Mouse (Mus musculus): ENCODE results near the gene Htr2b. TPM values are rescaled to one million over a fixed set of nuclear protein-coding genes. Genes with fewer than 3 reads are reported as not detected.
A peak's percentile ranks its signal among the peaks of the same experiment; 100 is the strongest.

Htr2b gene
- polyA plus RNA-seq, 1 experiment from 2014 or later, result 0.41 TPM

DNA sequence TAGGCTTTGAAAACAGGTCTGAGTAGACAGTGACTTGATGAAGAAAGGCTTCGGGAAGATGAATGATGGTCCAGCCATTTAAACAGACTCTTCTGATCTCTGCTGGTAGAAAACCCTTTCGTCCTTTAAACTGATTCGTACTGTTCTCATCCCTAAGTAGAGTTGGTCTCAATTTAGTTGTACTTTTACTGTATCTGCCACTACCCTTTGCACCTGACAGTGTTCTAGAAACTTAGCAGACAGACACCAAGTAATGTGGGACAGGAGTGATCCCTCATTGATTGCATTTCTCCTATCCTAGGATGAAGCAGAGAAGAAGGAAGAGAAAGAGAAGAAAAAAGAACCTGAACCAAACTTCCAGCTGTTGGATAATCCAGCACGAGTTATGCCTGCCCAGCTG lies 21.6 kb upstream of the Htr2b start, which contains the start of gene Gm21972:
Gm21972 (plus strand) TSS at position 301 of the 400 bp plus-strand sequence.
- Histone ChIP-seq H3K9ac (ENCODE audit: low read length) (no peak within 1 kb of the TSS), H3K27ac (ENCODE audit: low read depth, low read length) (no peak within 1 kb of the TSS), H3K4me1 (ENCODE audit: control insufficient read depth, insufficient read depth, low read length) (no peaks in the 10 kb centered on the region), H3K4me3 (ENCODE audit: low read depth, low read length) (no peak within 1 kb of the TSS), H3K27me3 (replicated peaks; ENCODE audit: control insufficient read depth, insufficient read depth, low read length) (no peaks in the 10 kb centered on the region), H3K36me3 (ENCODE audit: control insufficient read depth, insufficient read depth, low read length) (peaks cover 82% of the 10 kb centered on the region), H3K4me2 (ENCODE audit: low read length) (no peak within 1 kb of the TSS), H3K9me3 (replicated peaks; ENCODE audit: control insufficient read depth, low read length) (no peaks in the 10 kb centered on the region)
- ATAC-seq (no peak), DNase-seq (ENCODE audit: low spot score) (no peak)
- WGBS, result 95% methylated on average over 4 of the region's 4 CpGs

DNA sequence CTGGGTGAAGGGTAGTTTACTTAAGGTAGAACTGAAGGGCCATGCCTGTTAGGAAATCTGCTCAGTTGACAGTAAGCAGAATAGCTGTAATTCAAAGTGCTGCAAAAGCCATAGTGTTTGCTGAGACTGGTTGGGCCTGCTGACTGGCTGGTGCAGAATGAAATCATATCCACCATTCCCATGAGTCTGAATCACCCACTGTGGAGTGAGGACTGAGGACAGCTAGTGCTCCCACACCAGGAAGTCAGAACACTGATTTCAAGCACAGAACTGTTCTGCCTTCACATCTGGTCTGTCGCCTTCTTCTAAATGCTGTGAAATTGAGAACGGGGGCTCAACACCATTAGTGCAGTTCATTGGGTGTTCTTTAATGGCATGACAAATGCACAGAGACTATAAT lies 14.3 kb upstream of the Htr2b start:
- no peaks in the 10 kb centered on the region for H3K4me1 ChIP-seq (ENCODE audit: control insufficient read depth, insufficient read depth, low read length)
- DNase-seq (ENCODE audit: low spot score) (no peak), ATAC-seq (no peak)
- no peak overlapping the region for H3K4me2 ChIP-seq (ENCODE audit: low read length)
- peaks cover 64% of the 10 kb centered on the region for H3K36me3 ChIP-seq (ENCODE audit: control insufficient read depth, insufficient read depth, low read length)
- no peaks in the 10 kb centered on the region for H3K27me3 ChIP-seq (replicated peaks; ENCODE audit: control insufficient read depth, insufficient read depth, low read length)
- no peak overlapping the region for H3K9ac ChIP-seq (ENCODE audit: low read length)
- H3K9me3 ChIP-seq (replicated peaks; ENCODE audit: control insufficient read depth, low read length), result no peaks in the 10 kb centered on the region
- no peak overlapping the region for H3K4me3 ChIP-seq (ENCODE audit: low read depth, low read length)
- WGBS, result 96% methylated on average over 2 of the region's 2 CpGs
- H3K27ac ChIP-seq (ENCODE audit: low read depth, low read length), result no peak overlapping the region

DNA sequence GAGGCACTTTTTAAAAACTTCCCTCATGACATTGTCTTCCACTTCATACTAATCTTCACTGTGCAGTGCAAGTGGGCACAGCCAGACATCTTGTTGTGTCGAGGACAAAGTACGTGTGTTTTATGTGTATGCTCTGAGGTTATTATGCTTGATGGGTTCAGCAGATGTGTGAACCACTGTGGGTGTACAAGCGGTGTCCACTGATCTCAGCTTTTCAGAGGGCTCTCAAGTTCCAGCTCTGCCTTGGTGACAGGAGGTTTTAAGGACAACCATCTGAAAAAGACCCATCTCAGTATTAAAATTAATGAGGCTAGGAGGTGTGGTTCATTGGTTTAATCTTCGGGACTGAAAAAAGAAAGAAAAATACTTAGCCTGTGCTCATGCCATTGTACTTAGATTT lies 7.8 kb upstream of the Htr2b start:
- no peak for ATAC-seq
- peaks cover 44% of the 10 kb centered on the region for H3K36me3 ChIP-seq (ENCODE audit: control insufficient read depth, insufficient read depth, low read length)
- H3K4me2 ChIP-seq (ENCODE audit: low read length), result no peak overlapping the region
- no peak overlapping the region for H3K4me3 ChIP-seq (ENCODE audit: low read depth, low read length)
- no peak for DNase-seq (ENCODE audit: low spot score)
- no peaks in the 10 kb centered on the region for H3K27me3 ChIP-seq (replicated peaks; ENCODE audit: control insufficient read depth, insufficient read depth, low read length)
- WGBS, result 88% methylated on average over 4 of the region's 4 CpGs
- H3K9me3 ChIP-seq (replicated peaks; ENCODE audit: control insufficient read depth, low read length), result no peaks in the 10 kb centered on the region
- no peaks in the 10 kb centered on the region for H3K4me1 ChIP-seq (ENCODE audit: control insufficient read depth, insufficient read depth, low read length)
- no peak overlapping the region for H3K27ac ChIP-seq (ENCODE audit: low read depth, low read length)
- no peak overlapping the region for H3K9ac ChIP-seq (ENCODE audit: low read length)

DNA sequence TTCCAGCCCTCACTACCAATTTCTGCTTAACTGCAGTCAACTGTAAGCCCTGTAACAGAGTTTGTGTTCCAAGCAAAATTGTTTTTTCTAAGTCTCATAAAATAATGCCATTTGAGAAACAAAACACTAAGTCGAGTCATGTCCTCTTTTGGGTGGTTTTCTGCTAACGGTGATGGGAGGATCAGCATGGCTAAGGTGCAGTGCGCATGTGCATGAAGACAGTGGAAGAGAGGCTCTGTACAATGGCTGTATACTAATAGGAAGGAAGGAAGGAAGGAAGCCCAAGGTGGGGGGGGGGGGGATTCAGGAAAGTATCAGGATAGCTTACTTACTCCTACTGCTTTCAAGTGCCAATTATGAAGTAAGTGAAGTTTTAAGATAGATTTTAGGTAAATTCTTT lies 2.4 kb upstream of the Htr2b start:
- ATAC-seq, result no peak
- Histone ChIP-seq H3K4me3 (ENCODE audit: low read depth, low read length) (no peak overlapping the region), H3K36me3 (ENCODE audit: control insufficient read depth, insufficient read depth, low read length) (peaks cover 26% of the 10 kb centered on the region), H3K27me3 (replicated peaks; ENCODE audit: control insufficient read depth, insufficient read depth, low read length) (no peaks in the 10 kb centered on the region), H3K27ac (ENCODE audit: low read depth, low read length) (no peak overlapping the region), H3K4me1 (ENCODE audit: control insufficient read depth, insufficient read depth, low read length) (no peaks in the 10 kb centered on the region), H3K9ac (ENCODE audit: low read length) (no peak overlapping the region), H3K4me2 (ENCODE audit: low read length) (no peak overlapping the region), H3K9me3 (replicated peaks; ENCODE audit: control insufficient read depth, low read length) (no peaks in the 10 kb centered on the region)
- DNase-seq (ENCODE audit: low spot score), result no peak
- WGBS, result 93% methylated on average over 3 of the region's 3 CpGs

DNA sequence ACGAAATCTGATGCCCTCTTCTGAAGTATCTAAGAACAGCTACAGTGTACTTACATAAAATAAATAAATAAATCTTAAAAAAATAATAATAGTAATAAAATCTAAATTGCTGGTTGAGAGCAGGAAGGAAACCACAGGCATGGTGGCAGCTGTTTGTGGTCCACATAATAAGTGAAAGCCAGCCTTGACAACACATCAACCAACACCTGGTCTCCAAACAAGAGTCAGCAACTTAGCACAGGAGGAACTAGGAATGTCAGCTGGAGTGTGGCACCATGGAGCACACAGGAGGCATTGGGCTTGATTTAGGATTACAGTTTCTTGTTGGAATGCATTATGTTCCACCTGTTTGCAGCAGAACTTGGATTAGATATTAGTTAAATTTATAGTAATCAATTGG lies 6.7 kb downstream of the Htr2b start:
- ATAC-seq (no peak), DNase-seq (ENCODE audit: low spot score) (no peak)
- Histone ChIP-seq H3K4me1 (ENCODE audit: control insufficient read depth, insufficient read depth, low read length) (no peaks in the 10 kb centered on the region), H3K9me3 (replicated peaks; ENCODE audit: control insufficient read depth, low read length) (no peaks in the 10 kb centered on the region), H3K27me3 (replicated peaks; ENCODE audit: control insufficient read depth, insufficient read depth, low read length) (no peaks in the 10 kb centered on the region), H3K4me2 (ENCODE audit: low read length) (no peak overlapping the region), H3K9ac (ENCODE audit: low read length) (no peak overlapping the region), H3K4me3 (ENCODE audit: low read depth, low read length) (no peak overlapping the region), H3K36me3 (ENCODE audit: control insufficient read depth, insufficient read depth, low read length) (peaks cover 9% of the 10 kb centered on the region), H3K27ac (ENCODE audit: low read depth, low read length) (no peak overlapping the region)
- 95% methylated on average over 1 of the region's 1 CpGs for WGBS

DNA sequence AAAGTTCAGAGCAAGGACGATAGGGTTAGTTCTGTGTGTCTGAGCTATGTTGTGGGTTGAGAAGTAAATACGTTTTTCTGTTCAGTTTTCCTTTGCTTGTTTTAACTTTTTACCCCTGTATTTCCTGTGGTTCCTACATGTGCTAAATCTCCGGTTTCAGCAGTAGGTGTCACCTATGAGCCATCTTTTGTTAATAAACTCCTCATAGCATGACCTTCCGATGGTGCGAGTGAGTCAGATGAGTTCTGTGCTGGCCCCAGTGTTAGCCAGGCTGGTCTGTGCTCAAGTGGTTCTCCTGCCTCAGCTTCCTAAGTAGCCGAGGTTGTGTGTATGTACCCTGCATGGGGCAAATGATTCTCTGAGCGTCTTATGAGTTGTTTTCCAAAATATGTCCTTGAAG lies 17.4 kb downstream of the Htr2b start:
- H3K27ac ChIP-seq (ENCODE audit: low read depth, low read length), result no peak overlapping the region
- no peak overlapping the region for H3K9ac ChIP-seq (ENCODE audit: low read length)
- no peaks in the 10 kb centered on the region for H3K9me3 ChIP-seq (replicated peaks; ENCODE audit: control insufficient read depth, low read length)
- no peak for ATAC-seq
- H3K4me3 ChIP-seq (ENCODE audit: low read depth, low read length), result no peak overlapping the region
- WGBS, result 88% methylated on average over 7 of the region's 7 CpGs
- no peaks in the 10 kb centered on the region for H3K4me1 ChIP-seq (ENCODE audit: control insufficient read depth, insufficient read depth, low read length)
- H3K27me3 ChIP-seq (replicated peaks; ENCODE audit: control insufficient read depth, insufficient read depth, low read length), result no peaks in the 10 kb centered on the region
- H3K4me2 ChIP-seq (ENCODE audit: low read length), result no peak overlapping the region
- no peak for DNase-seq (ENCODE audit: low spot score)
- H3K36me3 ChIP-seq (ENCODE audit: control insufficient read depth, insufficient read depth, low read length), result peaks cover 68% of the 10 kb centered on the region

DNA sequence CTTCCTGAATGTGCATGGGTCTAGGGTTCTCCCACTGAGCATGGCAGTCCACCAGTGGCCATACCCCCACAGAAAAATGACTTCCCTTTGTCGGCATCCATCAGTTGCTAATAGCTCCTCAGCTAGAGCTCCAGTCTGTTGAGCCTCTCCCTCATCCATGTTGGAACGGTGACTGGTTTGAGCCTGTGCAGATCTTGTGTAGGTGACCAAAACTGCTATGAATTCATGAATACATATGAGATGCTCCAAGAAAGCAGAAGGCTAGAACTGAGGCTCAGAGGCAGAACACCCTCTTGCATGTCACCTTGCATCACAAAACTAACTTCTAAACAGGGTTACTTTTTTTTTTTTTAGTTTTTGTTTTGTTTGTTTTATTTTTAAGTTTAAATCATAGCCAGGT lies 35.2 kb downstream of the Htr2b start:
- Histone ChIP-seq H3K4me3 (ENCODE audit: low read depth, low read length) (no peak overlapping the region), H3K9ac (ENCODE audit: low read length) (no peak overlapping the region), H3K27me3 (replicated peaks; ENCODE audit: control insufficient read depth, insufficient read depth, low read length) (no peaks in the 10 kb centered on the region), H3K4me2 (ENCODE audit: low read length) (no peak overlapping the region), H3K4me1 (ENCODE audit: control insufficient read depth, insufficient read depth, low read length) (no peaks in the 10 kb centered on the region), H3K9me3 (replicated peaks; ENCODE audit: control insufficient read depth, low read length) (no peaks in the 10 kb centered on the region), H3K27ac (ENCODE audit: low read depth, low read length) (no peak overlapping the region), H3K36me3 (ENCODE audit: control insufficient read depth, insufficient read depth, low read length) (peaks cover 80% of the 10 kb centered on the region)
- no peak for DNase-seq (ENCODE audit: low spot score)
- WGBS, result 95% methylated on average over 2 of the region's 2 CpGs
- no peak for ATAC-seq

DNA sequence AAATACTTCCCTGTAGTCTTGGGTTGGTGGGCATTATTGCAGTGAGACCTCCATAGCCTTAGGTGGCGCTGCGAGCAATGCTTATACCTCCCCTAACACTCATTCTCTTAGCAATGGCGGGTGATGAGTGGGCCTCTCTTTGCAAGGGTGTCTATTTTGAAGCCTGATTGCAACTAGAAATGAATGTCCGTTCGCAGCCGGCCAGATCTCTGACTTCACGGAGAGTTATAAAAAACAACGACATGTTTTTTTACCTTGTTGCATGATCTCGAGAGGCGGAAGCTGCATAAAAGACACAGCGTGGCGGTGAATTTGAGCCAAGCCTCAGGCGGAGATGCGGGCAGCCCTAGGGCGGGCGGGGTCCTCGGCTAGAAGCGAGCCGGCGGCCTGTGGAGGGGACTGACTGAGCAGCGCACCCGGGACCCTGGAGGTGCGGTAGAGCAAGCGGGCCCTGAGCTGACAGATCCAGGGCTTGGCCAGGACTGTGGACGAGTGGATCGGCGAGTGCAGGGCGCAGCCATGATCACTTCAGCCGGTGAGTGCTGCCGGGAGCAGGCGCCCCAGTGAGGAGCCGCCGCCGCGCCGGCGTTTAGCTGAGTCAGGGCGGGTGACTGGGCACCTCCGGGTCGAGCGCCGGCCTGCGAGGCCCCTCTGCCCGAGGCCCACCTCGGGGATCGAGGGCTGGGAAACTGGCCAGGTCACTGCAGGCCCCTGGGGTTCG lies 47.3 kb downstream of the Htr2b start, which contains the start of gene Psmd1:
Psmd1 (plus strand) TSS at position 117 of the 721 bp plus-strand sequence.
- H3K9me3 ChIP-seq (replicated peaks; ENCODE audit: control insufficient read depth, low read length), result no peaks in the 10 kb centered on the region
- H3K36me3 ChIP-seq (ENCODE audit: control insufficient read depth, insufficient read depth, low read length), result no peaks in the 10 kb centered on the region
- peaks cover 10% of the 10 kb centered on the region for H3K4me1 ChIP-seq (ENCODE audit: control insufficient read depth, insufficient read depth, low read length)
- peak within 1 kb of the TSS; percentile 96 for H3K9ac ChIP-seq (ENCODE audit: low read length)
- peak; percentile 96 for ATAC-seq
- peak within 1 kb of the TSS; percentile 78 for H3K27ac ChIP-seq (ENCODE audit: low read depth, low read length)
- no peaks in the 10 kb centered on the region for H3K27me3 ChIP-seq (replicated peaks; ENCODE audit: control insufficient read depth, insufficient read depth, low read length)
- WGBS, result under 1% methylated on average over 41 of the region's 47 CpGs
- DNase-seq (ENCODE audit: low spot score), result peak; percentile 97
- H3K4me3 ChIP-seq (ENCODE audit: low read depth, low read length), result peak within 1 kb of the TSS; percentile 99
- peak within 1 kb of the TSS; percentile 91 for H3K4me2 ChIP-seq (ENCODE audit: low read length)

DNA sequence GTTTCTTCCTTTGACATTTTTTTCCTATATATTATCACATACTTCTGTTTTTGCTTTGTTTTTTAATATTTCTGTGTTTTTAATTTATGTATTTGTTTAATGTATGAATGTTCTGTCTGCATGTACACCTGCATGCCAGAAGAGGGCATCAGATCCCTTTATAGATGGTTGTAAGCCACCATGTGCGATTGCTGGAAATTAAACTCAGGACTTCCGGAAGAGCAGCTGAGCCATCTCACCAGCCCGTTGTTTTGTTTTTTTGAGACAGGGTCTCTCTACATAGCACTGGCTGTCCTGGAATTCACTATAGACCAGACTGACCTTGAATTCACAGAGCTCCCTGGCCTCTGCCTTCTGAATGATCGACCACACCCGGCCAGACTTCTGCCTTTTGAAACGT lies 49.2 kb downstream of the Htr2b start:
- DNase-seq (ENCODE audit: low spot score) (no peak), ATAC-seq (no peak)
- Histone ChIP-seq H3K4me3 (ENCODE audit: low read depth, low read length) (no peak overlapping the region), H3K9ac (ENCODE audit: low read length) (no peak overlapping the region), H3K27me3 (replicated peaks; ENCODE audit: control insufficient read depth, insufficient read depth, low read length) (no peaks in the 10 kb centered on the region), H3K4me1 (ENCODE audit: control insufficient read depth, insufficient read depth, low read length) (peaks cover 15% of the 10 kb centered on the region), H3K4me2 (ENCODE audit: low read length) (no peak overlapping the region), H3K9me3 (replicated peaks; ENCODE audit: control insufficient read depth, low read length) (no peaks in the 10 kb centered on the region), H3K36me3 (ENCODE audit: control insufficient read depth, insufficient read depth, low read length) (no peaks in the 10 kb centered on the region), H3K27ac (ENCODE audit: low read depth, low read length) (no peak overlapping the region)
- WGBS, result 84% methylated on average over 6 of the region's 6 CpGs
